Mouse (Mus musculus) stomach, postnatal 0 days (tissue): ENCODE measurements around the gene Rpl39.

Experiments
- CTCF ChIP-seq: IDR thresholded peaks from 2 replicates; pipeline ENCODE4 v1.5.1; 2016; ENCODE audit warnings: antibody characterized with exemption, low read depth, mild to moderate bottlenecking, moderate library complexity
- EP300 ChIP-seq: optimal IDR thresholded peaks from 2 replicates; pipeline ENCODE3; 2016; ENCODE audit warnings: antibody characterized with exemption

- TF ChIP-seq EP300, result no peak
- TF ChIP-seq CTCF, result peak; percentile 26; the same call in 1 of the 2 replicates
These were observed 24.5 kb upstream of the Rpl39 start for GRCm38 (mm10) chrX:37109526-37110192.
